Mouse (Mus musculus) heart, embryonic 16.5 days (tissue): ENCODE data around the gene Itgb6. TPM values are rescaled to one million over a fixed set of nuclear protein-coding genes. Genes with fewer than 3 reads are reported as not detected.

Experiments used
- ATAC-seq: fragments of 200-750 bp; cut with Nextera tagmentation; replicated peaks from 2 replicates; pipeline ENCODE4 v1.8.0; 2017; ENCODE audit warnings: moderate number of reproducible peaks; ENCODE audit not compliant: insufficient read depth, low FRiP score; ENCODE audit errors: extremely low read depth
- H3K27ac ChIP-seq: fragments of 300-500 bp; sonication (generic); 2 replicates; pipeline ENCODE4 v1.5.1; 2014; ENCODE audit warnings: mild to moderate bottlenecking, low read length, control low read depth, moderate library complexity
- H3K27me3 ChIP-seq: fragments of 300-500 bp; sonication (generic); 2 replicates; pipeline ENCODE4 v1.6.1; 2014; ENCODE audit warnings: low read length, mixed read lengths; ENCODE audit not compliant: control insufficient read depth, insufficient read depth
- H3K36me3 ChIP-seq: fragments of 300-500 bp; sonication (generic); 2 replicates; pipeline ENCODE4 v1.6.1; 2014; ENCODE audit not compliant: control insufficient read depth, insufficient read depth
- H3K4me1 ChIP-seq: fragments of 300-500 bp; sonication (generic); 2 replicates; pipeline ENCODE4 v1.6.1; 2014; ENCODE audit warnings: low read length, mixed read lengths; ENCODE audit not compliant: control insufficient read depth, insufficient read depth
- H3K4me2 ChIP-seq: fragments of 300-500 bp; sonication (generic); 2 replicates; pipeline ENCODE4 v1.6.1; 2014; ENCODE audit warnings: low read depth, mild to moderate bottlenecking, control low read depth, low read length
- H3K4me3 ChIP-seq: fragments of 300-500 bp; sonication (generic); 2 replicates; pipeline ENCODE4 v1.5.1; 2014; ENCODE audit warnings: mild to moderate bottlenecking, control low read depth, low read length
- H3K9ac ChIP-seq: fragments of 300-500 bp; sonication (generic); 2 replicates; pipeline ENCODE4 v1.6.1; 2014; ENCODE audit warnings: low read length, control low read depth
- H3K9me3 ChIP-seq: fragments of 300-500 bp; sonication (generic); replicated peaks from 2 replicates; pipeline ENCODE4 v1.6.1; 2016; ENCODE audit warnings: low read length; ENCODE audit not compliant: control insufficient read depth
- WGBS: fragments of 180-500 bp; shearing (Covaris S2); extraction: QIAGEN DNeasy Blood & Tissue Kit; methylation state at CpG from one replicate; pipeline ENCODE4 v1.1.7; 2014; 5-methylcytosine and 5-hydroxymethylcytosine counted together
- polyA plus RNA-seq: library from polyadenylated mRNA; unstranded; fragments of >200 nt; fragmentation: Nextera tagmentation; extraction: Ambion mirVana; gene quantifications from 2 replicates; pipeline ENCODE4 v1.2.1, GENCODE M21; 2015

Gene Itgb6
- polyA plus RNA-seq, 1 experiment from 2014 or later: 0.28 TPM

DNA sequence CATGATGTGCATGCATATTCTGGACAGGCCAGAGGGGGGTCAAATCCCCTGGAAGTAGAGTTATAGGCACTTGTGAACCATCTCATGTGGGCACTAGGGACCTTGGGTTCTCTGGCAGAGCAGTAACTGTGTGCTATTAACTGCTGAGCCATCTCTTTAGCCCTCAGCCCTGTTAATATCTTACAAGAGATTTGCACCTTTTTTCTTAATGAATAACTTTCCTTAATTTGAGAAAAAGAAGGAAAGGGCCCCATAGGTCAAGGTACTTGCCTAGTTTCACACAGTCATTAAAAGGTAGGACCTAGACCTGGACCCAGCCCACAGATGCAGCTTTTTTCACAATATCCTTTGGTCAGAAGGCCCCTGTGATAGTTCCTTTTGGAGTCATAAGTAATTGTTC lies 5.9 kb downstream of the Itgb6 start:
- no peak overlapping the region for H3K4me2 ChIP-seq

DNA sequence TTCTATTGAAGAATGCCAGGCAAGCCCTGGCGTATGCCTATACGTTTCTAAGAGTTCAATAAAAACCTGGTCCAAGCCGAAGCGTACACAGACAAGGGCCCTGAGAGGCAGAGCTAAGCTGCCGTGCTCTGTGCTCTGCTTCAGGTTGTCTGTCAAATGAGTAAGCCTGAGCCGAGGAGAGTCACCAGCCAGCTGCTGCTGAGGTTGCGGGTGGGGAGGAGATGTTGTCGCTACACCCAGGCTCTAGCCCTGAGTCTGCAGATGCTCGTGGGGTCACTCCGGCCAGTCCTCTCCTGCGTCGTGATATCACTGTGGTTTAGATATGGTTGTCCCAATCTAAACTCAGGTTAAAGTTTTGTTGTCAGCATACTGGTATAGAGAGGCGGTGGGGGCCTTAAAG lies 6.7 kb downstream of the Itgb6 start:
- Histone ChIP-seq H3K4me3 (no peak overlapping the region), H3K9ac (no peak overlapping the region), H3K36me3 (no peaks in the 10 kb centered on the region), H3K27me3 (no peaks in the 10 kb centered on the region), H3K27ac (no peak overlapping the region), H3K4me2 (no peak overlapping the region), H3K9me3 (no peaks in the 10 kb centered on the region), H3K4me1 (peaks cover 22% of the 10 kb centered on the region)
- 69% methylated on average over 13 of the region's 13 CpGs for WGBS
- no peak for ATAC-seq

More for the DNA sequence above, 5.9 kb downstream of the Itgb6 start:
- Histone ChIP-seq H3K9me3 (no peaks in the 10 kb centered on the region), H3K36me3 (no peaks in the 10 kb centered on the region), H3K27ac (no peak overlapping the region), H3K4me3 (no peak overlapping the region), H3K27me3 (no peaks in the 10 kb centered on the region), H3K9ac (no peak overlapping the region), H3K4me1 (peaks cover 18% of the 10 kb centered on the region)
- ATAC-seq: no peak

DNA sequence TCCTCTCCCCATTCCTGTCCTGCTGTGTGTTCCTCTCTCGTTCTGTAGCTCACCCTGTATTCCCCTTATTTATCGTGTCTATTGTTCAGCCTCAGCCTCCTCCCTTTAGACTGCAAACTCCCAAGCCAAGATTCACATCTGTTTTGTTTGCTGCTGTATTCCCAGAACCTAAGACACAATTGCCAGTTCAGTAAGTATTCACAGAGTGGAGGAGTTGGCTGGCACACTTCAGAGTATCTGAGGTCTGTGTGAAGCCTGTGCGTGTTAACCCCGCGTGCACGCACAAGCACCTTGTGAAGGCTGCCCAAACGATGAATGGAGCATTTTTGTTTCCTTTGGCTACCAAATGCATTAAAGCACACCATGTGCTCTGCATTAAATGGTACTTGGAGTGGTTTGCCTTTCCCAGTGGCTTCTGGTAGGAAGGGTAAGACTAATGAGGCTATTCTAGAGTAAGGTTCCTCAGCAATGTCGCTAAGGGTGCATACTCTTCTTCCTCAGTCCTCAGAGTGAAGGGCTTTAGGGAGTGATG lies 7.4 kb downstream of the Itgb6 start:
- H3K9ac ChIP-seq: no peak overlapping the region
- no peak overlapping the region for H3K4me2 ChIP-seq
- H3K27ac ChIP-seq: no peak overlapping the region
- no peaks in the 10 kb centered on the region for H3K27me3 ChIP-seq
- ATAC-seq: no peak
- H3K4me3 ChIP-seq: no peak overlapping the region
- 68% methylated on average over 8 of the region's 8 CpGs for WGBS
- H3K36me3 ChIP-seq: no peaks in the 10 kb centered on the region
- no peaks in the 10 kb centered on the region for H3K9me3 ChIP-seq
- peaks cover 17% of the 10 kb centered on the region for H3K4me1 ChIP-seq

DNA sequence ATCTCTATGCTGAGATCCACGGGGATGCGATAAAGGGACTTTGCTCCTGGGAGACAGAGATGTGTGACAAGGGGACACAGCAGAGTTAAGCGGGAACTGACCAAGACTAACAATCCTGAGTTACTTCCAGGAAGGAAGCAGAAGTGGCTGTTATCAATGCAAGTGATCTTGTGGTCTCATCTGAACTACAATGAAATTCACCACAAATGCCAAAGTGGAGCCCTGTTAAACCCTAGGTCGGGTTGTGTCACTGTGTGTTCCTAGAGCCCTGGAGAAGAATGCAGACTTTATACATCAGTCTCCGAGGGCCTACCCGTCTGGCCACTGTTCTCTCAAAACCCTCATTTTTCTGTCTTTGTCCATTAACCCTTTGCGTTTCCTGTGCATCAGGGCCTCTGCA lies 8.0 kb downstream of the Itgb6 start:
- 62% methylated on average over 7 of the region's 7 CpGs for WGBS
- Histone ChIP-seq H3K4me1 (peaks cover 12% of the 10 kb centered on the region), H3K36me3 (no peaks in the 10 kb centered on the region), H3K27me3 (no peaks in the 10 kb centered on the region), H3K4me3 (no peak overlapping the region), H3K4me2 (no peak overlapping the region), H3K9ac (no peak overlapping the region), H3K27ac (no peak overlapping the region), H3K9me3 (no peaks in the 10 kb centered on the region)
- no peak for ATAC-seq

DNA sequence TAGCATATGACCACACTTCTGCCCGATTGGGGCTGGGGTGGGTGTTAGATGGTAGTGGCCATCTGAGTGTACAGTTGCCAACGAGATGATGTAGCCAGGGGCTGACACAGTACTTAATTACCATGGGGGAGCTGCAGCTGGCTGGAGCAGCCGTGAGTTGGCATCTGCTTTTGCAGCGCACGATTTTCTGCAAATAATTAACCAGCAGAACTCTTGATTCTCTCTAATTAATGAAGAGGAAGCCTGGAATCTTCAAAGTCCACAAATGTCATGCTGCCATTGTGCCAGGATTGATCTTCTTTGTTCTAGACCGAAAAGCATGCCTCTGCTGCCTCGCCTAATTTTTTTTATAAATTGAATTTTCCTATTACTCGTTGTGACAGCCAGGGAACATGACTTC lies 8.6 kb downstream of the Itgb6 start:
- Histone ChIP-seq H3K9ac (no peak overlapping the region), H3K9me3 (no peaks in the 10 kb centered on the region), H3K27ac (no peak overlapping the region), H3K4me2 (no peak overlapping the region), H3K27me3 (no peaks in the 10 kb centered on the region), H3K4me1 (peaks cover 13% of the 10 kb centered on the region), H3K4me3 (no peak overlapping the region), H3K36me3 (no peaks in the 10 kb centered on the region)
- 77% methylated on average over 8 of the region's 8 CpGs for WGBS
- no peak for ATAC-seq

DNA sequence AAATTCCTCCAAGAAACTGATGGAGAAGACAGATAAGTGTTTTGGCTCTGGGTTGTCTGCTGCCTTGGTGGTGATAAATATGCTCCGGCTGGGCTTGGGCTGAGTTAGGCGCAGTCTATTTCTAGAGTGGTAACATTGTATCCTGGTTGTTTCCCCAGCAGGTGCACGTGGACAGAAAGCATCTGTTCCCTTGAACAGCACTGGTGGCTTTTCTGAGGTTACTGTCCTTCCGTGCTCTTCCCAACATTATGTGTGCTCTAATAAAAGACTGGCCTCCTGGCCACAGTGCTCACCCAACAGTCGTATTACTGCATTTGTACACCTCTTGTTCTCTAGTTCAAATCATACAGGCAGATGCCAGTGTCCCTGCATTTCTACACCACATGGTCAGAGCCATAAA lies 9.6 kb downstream of the Itgb6 start:
- peaks cover 16% of the 10 kb centered on the region for H3K4me1 ChIP-seq
- no peak overlapping the region for H3K4me3 ChIP-seq
- WGBS: 62% methylated on average over 5 of the region's 5 CpGs
- H3K4me2 ChIP-seq: no peak overlapping the region
- no peak overlapping the region for H3K9ac ChIP-seq
- ATAC-seq: no peak
- no peaks in the 10 kb centered on the region for H3K36me3 ChIP-seq
- H3K27me3 ChIP-seq: no peaks in the 10 kb centered on the region
- H3K9me3 ChIP-seq: no peaks in the 10 kb centered on the region
- 0 out of 2 replicates have a peak overlapping the region, but pooled peaks have one; percentile 14 for H3K27ac ChIP-seq

DNA sequence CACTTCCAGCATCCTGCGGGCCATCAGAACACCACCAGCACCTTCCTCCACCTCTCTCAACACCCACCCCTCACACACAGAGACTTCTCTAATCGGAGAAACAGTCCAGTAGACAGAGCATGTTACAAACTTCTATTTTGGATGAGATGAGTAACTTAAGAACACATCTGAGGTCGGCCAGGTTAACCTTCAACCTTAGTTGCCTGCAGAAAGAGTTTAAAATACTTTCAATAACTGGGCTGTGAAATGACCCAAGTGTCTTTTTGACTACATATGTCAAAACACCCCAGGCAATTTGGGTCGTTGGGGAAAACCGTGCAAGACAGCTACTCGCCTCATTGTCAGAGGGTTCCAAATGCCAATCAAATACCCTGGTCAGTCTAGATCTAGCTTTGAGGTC lies 10.0 kb downstream of the Itgb6 start:
- Histone ChIP-seq H3K9me3 (no peaks in the 10 kb centered on the region), H3K36me3 (no peaks in the 10 kb centered on the region), H3K4me2 (no peak overlapping the region), H3K27ac (no peak overlapping the region), H3K9ac (no peak overlapping the region), H3K4me1 (peaks cover 16% of the 10 kb centered on the region), H3K27me3 (no peaks in the 10 kb centered on the region), H3K4me3 (no peak overlapping the region)
- 71% methylated on average over 6 of the region's 6 CpGs for WGBS
- no peak for ATAC-seq

DNA sequence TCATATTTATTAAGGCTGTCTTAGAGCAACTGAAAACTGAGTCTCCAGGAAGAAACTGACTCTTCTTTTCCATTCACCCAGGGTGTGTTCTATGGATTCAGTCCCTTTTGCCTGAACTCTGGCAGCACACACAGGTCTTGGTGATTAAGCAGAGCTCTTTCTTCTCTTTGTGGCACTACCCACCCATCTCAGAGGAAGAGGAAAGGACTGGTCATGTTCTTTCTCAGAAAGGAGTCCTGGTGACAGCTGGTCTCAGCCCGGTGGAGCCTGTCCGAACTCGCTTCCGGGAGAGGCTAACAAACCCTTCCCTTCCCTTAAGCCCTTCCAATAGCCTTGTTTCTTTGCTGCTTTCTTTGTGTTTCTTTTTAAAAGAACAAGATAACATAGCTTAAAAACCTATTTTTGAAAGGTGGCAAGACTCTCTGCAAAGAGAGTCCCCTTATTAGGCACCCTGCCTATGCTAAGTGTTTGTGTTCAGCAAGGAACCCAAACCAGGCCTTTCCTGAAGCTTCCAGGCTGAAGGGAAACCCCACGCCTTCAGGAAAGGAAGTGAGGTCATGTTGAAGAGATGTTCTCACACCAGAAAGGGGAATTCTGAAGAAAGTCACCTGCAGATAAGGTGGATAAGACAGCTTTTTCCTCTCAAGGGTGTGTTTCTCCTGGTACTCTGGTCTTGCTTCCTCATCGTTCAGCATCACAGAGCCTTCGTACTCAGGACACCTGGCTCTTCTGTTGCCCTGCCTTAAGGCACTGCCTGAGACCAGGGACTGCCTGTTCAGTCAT lies 11.2 kb downstream of the Itgb6 start:
- ATAC-seq: no peak
- Histone ChIP-seq H3K4me2 (no peak overlapping the region), H3K9ac (no peak overlapping the region), H3K4me1 (peaks cover 16% of the 10 kb centered on the region), H3K36me3 (no peaks in the 10 kb centered on the region), H3K9me3 (no peaks in the 10 kb centered on the region), H3K4me3 (no peak overlapping the region), H3K27me3 (no peaks in the 10 kb centered on the region), H3K27ac (no peak overlapping the region; the same call in none of the 2 replicates)
- WGBS: 60% methylated on average over 7 of the region's 7 CpGs

DNA sequence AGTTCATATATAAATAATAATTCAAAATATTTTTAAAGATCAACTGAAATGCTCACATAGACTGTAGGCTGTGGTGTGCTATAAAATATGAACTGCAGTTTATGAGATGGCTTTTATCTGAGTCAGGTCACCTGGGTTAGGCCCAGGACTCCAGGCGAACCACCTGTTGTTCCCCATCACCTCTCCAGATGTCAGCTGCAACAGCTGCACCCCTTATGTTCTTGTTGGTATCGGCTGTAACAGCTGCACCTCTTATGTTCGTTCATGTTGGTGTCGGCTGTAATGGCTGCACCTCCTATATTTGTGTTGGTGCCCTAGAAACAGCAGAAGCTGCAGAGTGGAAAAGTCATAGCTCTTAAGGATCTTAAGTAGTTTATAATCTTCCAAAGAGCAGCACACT lies 12.1 kb downstream of the Itgb6 start:
- no peak overlapping the region for H3K4me3 ChIP-seq
- H3K36me3 ChIP-seq: no peaks in the 10 kb centered on the region
- H3K4me1 ChIP-seq: peaks cover 16% of the 10 kb centered on the region
- H3K4me2 ChIP-seq: no peak overlapping the region
- 89% methylated on average over 4 of the region's 4 CpGs for WGBS
- no peak for ATAC-seq
- H3K27ac ChIP-seq: no peak overlapping the region
- H3K27me3 ChIP-seq: no peaks in the 10 kb centered on the region
- H3K9me3 ChIP-seq: no peaks in the 10 kb centered on the region
- H3K9ac ChIP-seq: no peak overlapping the region
